Mouse (Mus musculus): ENCODE data around the gene Gltpd2. TPM values are rescaled to one million over a fixed set of nuclear protein-coding genes. Genes with fewer than 3 reads are reported as not detected.
"Not testable (repeated sequence)": the region's sequence is repeated elsewhere in the genome, so short reads cannot be mapped to it uniquely, and the experiment has no call there.

The Gltpd2 gene
- total RNA-seq, 1 experiment from 2014 or later, result not detected

DNA sequence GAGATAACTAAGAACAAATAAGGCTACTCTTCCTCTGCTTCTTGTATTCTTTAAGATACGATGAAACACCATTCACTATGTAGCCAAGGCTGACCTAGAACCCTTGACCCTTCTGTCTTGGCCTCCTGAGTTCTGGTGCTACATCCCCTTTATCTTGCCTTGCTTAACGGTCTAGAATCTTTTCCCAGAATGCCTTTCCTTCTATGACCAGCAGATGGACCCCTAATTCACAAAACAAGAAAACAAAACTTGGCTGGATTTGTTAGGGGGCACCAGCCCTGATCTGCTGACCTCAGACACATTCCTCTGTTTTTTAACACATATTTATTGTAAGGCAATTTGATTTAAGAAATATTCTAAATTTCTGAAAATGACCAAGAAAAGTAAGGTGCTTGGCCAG lies 2.6 kb upstream of the Gltpd2 start:
- DNase-seq, result no peak

DNA sequence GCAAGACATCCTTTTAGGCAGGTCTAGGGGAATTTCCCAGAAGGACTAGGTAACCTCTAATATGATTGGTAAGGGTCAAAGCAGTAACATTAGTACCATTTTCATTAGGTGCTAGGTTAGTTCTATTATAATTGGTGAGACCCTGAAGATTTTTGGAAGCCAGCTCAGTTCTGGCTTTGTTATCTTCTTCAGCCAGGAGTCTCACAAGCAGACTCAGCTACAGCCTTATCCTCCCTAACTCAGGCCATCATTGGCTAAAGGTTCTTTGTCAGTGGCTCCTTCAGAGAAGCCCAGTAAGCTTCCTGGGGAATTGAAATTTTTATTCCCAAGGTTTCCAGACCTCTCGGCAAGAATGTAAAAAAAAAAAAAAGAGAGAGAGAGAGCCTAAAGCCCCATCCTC lies 560 bp upstream of the Gltpd2 start:
- DNase-seq, result no peak

DNA sequence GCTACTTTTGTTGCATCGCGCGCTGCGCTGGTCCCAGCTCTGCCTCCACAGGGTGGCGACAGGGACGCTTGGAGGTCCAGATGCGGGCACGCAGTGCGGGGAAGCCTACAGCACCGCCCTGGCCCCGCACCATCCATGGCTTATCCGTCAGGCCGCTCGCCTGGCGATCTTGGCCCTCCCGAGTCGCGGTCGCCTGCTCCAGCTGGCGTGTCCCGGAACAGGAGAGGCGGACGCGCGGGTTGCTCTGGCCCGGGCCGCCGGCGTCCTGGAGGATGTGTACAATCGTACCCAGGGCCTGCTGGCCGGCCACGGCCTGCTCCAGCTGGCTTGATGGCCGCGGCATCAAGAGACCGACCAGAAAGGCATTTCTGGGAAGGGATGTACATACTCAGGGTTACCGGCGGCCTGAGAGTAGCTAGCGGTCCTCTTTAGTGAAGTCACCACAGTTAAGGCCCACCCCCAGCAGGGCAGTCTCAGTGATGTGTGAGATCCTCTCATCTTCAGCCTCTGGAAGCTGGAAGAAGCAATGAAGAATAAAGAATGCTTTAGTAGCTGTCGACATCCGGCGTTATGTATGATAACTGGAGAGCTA lies 1.3 kb downstream of the Gltpd2 start:
- peak; percentile 43 for DNase-seq

DNA sequence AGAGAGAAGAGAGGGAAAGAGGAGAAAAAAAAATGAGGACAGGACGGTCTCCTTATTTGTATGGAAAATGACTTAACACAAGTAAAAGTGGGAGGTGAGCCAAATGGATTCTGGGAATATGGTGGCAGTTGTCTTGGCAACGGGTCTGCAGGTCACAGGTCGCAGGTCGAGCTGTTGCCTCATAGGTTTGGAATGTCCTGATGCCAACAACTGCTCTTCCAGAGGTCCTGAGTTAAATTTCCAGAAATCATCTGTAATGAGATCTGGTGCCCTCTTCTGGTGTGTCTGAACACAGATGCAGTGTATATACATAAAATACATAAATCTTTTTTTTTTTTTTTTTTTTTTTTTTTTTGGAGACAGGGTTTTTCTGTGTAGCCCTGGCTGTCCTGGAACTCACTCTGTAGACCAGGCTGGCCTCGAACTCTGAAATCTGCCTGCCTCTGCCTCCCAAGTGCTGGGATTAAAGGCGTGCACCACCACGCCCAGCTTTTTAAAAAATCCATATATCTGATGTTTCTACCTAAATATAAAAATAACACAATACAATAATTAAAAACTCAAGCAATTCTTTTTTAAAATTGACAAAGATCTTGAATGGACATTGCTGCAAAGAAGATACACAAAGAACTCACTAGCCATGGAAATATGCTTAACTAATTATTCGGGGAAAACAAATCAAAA lies 4.5 kb downstream of the Gltpd2 start:
- not testable (repeated sequence) for DNase-seq

DNA sequence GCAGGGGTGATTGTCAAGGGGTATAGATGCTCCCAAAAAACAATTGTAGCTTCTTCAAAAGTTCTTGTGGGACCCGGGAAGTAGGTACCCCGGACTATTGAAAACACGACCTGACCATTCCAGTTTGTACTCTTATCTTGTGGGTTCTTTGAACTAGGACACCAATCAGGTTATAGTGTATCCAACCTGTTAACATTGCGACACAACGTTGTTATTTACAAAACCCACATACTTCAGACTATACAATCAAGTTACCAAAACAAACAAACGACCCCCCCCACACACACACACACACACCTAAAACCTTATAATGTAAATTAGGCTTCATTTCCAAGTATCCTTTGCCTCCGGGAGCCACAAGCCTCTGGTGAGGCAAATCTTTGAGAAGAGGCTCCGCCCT lies 5.8 kb downstream of the Gltpd2 start:
- no peak for DNase-seq

DNA sequence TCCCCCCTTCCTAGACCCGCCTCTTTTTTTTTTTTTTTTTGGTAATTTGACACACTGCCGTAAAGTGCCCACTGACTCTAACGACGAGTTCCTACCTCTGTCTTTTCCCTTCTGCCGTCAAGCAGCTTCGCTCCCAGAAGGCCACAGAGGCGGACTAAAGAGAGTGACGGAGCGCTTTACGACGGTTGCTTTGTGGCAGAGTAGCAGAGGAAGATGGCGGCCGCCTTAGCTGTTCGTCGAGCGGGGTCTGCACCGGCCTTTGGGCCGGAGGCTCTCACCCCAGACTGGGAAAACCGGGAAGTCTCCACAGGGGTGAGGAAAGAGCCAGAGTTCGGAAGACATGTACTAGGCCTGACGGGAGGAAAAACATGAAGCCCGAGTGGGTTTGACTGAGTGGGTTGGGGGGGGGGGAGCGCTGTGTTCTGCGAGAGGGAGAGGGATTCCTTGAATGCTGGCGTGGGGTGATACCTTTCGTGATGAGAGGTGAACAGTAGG lies 6.2 kb downstream of the Gltpd2 start, which contains the start of gene Psmb6:
Gene Psmb6, plus strand, starts transcription at position 184 of the 495 bp plus-strand sequence.
- DNase-seq, result peak; percentile 81

DNA sequence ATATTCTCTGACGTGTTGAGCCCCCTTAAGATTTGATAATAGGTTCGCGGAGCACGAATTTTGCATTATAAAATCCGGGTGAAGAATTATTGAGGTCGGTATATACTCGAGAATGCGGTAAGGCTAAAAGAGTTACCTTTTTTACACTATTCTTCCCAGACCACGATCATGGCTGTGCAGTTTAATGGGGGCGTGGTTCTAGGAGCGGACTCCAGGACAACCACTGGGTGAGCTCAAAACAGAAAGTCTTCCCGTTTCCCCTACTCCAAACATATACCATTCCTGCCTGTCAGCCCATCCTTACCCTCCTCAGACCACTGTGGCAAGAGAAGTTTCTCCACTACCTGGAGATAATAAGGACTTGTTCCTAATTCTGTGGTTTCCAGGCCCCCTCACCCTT lies 6.7 kb downstream of the Gltpd2 start:
- DNase-seq, result no peak

DNA sequence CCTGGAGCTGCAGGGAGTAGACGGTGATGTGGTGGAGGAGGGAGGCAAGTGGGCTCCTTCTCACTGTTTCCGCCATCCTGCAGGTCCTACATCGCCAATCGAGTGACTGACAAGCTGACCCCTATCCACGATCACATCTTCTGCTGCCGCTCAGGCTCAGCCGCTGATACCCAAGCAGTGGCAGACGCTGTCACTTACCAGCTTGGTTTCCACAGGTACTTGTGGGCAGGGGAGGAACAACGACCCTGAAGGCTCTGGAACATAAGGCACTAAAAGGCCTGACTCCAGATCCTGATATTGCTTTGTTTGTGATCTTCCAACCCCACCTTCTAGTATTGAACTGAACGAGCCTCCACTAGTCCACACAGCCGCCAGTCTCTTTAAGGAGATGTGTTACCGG lies 7.2 kb downstream of the Gltpd2 start:
- no peak for DNase-seq

DNA sequence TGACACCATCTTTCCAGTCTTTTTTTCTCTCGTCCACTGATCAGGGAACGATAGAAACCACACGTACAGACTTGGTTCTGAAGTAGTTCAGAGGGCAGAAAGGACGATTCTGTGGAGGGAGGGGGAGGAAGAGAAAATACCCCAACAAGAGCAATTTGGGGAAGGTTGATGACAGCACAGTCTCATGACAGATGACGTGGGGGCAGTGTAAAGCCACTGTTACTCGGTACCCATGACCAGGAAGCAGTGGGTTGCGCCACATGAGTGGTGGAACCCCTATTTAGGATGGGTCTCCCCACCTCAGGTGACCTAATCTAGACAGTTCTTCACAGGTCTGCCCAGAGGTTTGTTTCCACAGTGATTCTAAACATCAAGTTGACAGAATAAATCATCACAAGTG lies 9.6 kb downstream of the Gltpd2 start:
- no peak for DNase-seq

DNA sequence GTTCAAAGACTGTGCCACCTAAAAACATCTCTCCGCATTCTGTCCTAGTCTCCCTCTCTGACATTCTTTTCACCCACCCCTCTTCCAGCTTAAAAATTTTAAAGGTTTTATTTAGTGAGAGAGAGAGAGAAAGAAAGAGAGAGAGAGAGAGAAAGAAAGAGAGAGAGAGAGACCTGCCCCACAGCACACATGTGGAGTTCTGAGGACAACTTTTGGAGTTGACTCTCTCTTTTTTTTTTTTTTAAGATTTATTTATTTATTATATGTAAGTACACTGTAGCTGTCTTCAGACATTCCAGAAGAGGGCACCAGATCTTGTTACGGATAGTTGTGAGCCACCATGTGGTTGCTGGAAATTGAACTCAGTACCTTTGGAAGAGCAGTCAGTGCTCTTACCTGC lies 12.1 kb downstream of the Gltpd2 start:
- DNase-seq, result not testable (repeated sequence)

DNA sequence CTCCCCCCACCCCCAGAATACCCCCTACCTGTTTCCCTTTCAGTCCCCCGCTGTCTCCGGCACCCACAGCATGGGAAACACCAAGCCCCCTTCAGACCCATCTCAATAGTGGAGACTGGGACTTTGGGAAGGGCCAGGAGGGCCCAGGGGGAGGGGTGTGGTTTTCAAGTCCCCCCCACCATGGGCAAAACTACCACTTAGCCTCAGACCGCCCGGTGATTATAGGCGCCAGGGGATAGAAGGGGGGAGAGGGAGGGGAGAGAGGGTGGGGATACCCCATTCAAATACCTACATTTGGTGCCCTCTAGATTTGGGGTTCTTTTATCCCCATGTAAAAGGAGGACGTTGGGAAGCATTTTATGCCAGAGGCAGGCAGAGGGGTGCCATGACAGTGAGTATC lies 13.8 kb downstream of the Gltpd2 start, which contains the start of gene Gm40193:
Gene Gm40193, minus strand, starts transcription at position 101 of the 400 bp plus-strand sequence.
- DNase-seq, result no peak

DNA sequence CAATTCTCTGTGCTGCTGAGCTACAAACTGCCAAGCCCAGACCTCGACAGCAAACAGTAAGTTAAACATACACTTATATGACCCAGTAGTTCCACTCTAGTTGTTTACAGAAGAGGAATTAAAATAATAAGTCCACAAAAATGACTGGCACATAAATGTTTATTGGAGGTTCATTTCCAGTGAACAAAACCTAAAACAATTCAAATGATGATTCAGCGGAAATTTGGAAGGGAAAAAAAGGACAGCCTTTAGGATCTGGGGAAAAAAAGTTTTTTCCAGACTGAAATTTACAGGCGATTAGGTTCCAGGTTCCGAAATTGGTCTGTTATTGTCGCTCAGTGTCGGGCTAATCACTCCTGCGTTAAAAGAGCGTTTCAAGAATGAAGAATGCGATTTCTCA lies 20.4 kb downstream of the Gltpd2 start:
- no peak for DNase-seq

DNA sequence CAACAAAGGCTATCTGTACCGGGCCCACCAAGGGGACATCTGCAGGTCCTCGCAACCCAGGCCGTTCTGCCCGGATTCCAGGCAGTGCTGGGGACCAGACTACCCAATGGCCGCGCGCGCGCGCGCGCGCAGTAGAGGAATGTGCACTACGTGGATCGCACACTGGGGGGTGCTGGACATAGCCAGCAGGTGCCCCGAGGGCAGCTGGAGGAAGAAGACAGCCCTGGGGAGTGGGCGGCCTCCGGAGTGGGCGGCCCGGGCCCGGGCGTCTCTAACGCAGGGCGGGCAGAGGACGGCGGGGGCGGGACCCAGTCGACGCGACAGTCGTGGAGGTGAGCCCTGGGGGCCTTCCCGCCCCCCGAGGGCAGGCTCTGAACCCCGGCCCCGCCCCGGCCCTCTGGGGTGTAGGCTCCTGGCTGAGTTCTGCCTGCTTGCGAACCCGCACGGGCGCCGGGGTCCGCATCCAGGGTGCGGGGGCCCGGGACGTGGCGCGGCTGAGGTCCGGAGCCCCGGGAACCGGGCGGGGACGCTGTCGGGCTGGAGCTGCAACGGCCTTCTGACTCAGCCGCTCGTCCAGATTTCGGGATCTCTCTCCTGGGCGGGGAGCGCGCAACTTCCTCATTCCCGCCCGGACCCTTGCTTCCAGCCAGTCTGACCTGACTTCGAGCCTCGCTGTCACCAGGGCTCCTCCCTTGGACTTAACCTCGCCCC lies 21.0 kb downstream of the Gltpd2 start, which contains the start of gene Pld2:
Gene Pld2, plus strand, starts transcription at position 188 of the 711 bp plus-strand sequence.
- peak; percentile 89 for DNase-seq

DNA sequence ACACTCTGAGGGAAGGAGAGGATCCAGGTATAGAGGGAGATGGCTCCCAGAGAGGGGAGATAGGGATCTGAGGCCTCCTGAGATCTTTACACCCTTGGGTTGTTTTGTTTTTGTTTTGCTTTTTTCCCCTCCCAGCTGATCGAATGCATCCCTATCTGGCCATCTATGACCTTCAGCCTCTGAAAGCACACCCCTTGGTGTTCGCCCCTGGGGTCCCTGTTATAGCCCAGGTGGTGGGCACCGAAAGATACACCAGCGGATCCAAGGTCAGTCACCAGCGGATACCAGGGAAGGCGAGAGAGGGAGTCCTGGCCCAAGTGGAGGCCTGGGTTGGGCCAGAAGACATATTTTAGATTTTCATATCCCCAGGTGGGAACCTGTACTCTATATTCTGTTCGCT lies 21.9 kb downstream of the Gltpd2 start:
- no peak for DNase-seq

DNA sequence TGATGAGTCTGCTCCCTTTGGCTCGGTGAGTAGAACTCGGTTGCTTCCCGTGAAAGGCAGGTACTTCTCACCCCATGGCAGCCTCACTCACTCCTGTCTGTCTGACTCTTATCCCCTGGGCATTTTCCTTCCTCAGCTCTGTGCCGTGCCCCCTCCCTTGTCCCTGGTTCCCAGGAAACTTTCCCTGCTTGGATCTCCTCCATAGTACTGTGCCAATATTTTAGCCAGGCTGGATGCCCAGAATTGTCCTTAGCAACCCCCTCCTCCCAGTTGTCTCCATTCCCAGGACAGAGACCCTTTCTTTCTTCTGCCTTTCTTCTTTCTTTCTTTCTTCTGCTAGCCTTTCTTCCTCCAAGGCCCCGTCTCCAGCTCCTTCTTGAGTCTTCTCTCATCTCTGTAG lies 22.4 kb downstream of the Gltpd2 start:
- no peak for DNase-seq

DNA sequence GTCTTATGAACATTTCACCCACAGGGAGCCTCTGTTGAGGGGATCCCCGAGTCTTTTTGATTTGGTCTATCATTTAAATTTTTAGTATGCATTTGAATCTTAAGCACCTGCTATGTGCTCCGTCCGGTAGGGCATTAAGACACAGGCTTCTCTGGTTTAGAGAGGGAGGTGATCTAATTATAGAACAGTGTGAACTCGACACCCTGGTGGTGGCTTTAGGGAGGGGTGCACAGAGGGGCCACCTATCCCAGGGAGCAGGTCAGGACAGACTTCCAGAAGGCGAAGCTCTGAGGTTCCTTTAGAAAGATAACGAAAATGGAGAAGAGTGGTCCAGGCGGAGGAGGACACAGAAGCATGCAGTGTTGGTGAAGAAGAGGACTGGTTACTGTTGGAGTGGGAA lies 25.5 kb downstream of the Gltpd2 start:
- no peak for DNase-seq

DNA sequence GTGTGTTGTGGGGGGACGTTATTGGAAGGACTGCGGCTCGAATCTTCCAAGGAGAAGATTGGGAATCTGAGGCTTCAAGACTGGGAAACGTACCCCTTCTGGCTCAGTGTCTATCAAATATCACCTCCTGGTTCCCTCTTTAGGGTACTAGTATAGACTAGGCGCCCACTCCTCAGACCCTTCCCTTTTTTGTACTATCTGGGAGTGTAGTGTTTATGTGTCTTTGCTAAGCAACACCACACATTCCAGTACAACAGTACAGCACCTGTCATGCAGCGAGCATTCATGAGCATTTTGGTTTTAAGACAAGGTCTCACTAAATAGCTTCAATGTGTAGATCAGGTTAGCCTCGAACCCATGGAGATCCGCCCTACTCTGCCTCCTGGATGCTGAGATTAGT lies 32.5 kb downstream of the Gltpd2 start:
- no peak for DNase-seq

DNA sequence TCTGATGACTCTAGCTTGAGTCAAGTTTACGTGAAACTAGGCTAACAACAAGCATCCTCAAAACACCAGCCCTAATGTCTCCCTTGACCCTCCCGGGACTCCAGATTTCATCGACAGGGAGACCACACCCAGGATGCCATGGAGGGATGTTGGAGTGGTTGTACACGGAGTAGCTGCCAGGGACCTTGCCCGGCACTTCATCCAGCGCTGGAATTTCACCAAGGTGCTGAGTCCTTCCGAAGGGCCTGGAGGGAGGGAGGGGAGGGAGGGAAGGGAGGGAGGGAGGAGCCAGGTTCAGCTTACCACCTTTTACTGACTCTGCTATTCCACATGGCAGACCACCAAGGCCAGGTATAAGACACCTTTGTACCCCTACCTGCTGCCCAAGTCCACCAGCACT lies 34.9 kb downstream of the Gltpd2 start:
- no peak for DNase-seq

DNA sequence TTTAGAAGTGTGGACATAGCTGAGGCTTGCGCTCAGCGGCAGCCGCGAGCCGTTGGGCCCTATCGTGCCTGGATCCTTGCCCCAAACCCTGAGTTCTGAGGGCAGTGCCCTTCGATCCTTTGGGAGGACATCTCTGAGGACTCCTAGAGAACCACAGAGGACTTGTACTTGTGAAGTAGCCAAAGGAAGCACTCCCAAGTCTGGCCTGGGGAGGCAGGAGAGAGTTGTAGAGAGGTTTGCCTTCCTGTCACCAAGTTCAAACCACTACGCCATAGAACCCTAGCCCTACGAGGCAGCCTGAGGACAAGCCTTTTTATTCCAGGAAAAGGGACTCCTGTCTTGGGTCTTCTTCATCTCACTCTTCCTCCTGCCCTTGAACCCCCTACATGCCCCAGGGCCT lies 38.5 kb downstream of the Gltpd2 start:
- no peak for DNase-seq

DNA sequence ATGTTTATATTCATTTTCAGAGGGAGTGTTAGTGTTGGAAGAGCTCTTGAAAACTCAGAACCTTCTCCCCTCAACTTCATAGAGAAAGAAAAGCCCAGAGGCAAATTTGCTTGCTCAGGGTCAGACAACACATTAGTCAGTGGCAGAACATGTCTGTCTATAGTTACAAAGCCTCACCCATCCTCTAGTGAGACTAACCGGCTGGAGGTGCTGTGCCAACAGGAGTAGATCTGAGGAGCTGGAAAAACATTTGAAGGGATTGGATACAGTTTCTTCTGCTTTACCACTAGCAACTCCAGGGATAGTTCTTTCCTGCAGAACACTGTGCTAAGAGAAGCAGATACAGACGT lies 42.9 kb downstream of the Gltpd2 start:
- no peak for DNase-seq

DNA sequence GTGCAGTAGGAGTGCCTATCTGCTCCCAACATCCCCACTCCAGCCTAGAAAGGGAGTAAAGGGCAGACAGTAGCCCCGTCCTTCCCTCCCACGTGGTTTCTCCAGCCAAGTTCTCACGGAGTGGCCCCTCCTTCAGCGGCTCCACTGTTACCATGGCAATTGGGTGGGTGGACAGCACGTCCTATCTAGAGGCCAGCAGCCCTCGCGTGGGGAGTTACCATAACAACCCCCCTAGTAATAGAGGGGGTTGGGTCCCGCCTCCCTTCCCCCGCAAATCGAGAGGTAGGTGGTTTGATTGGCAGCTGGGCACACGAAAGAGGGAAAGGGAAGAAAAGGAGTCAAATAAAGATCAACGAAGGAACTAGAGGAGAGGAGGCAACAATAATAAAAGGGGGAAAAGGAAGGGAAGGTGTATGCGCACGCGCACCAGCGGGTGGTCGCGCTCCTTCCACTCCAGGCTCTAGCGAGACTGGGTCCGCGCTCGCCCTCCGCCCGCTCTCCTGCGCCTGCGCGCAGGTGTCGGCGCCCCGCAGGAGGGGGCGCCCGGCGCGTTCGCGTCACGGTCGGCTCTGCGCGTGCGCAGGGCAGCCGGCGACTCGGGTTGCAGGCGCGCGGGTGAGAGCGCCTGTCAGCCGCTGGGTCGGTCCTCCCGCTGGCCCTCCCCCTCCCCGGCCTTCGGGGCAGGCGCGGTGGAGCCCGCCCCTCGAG lies 43.4 kb downstream of the Gltpd2 start, which contains the start of gene Mink1:
Gene Mink1, plus strand, starts transcription at position 595 of the 708 bp plus-strand sequence.
- peak; percentile 91 for DNase-seq

DNA sequence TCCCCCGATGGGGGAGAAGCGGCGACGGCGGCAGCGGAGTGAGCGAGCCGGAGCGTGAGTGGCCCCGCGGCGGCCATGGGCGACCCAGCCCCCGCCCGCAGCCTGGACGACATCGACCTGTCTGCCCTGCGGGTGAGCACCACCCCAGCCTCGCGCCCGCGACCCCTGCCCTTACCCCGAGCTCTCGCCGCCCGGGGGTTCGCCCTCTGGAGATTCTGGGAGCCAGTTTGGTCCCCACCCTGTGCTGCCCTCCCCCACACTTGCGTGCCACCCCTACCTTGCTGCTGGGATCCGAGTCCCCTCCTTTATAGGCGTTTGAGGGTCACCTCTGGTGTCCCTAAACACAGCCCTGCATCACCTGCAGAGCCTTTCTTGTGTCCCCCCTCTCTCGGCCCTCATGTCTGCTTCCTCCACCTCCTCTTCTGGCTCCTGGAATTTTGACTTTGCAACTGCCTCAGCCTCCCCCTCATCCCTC lies 44.0 kb downstream of the Gltpd2 start:
- DNase-seq, result no peak
